Mouse (Mus musculus): ENCODE data around the gene Wdfy3. TPM values are rescaled to one million over a fixed set of nuclear protein-coding genes. Genes with fewer than 3 reads are reported as not detected.
"Not testable (repeated sequence)": the region's sequence is repeated elsewhere in the genome, so short reads cannot be mapped to it uniquely, and the experiment has no call there.

Wdfy3 gene
- polyA plus RNA-seq, 1 experiment from 2014 or later, result 15.1 TPM

GRCm38 (mm10) chr5:101919559-101919958, 150.2 kb downstream of the Wdfy3 start:
- H3K9me3 ChIP-seq (replicated peaks; ENCODE audit: low read length), result no peaks in the 10 kb centered on the region
- DNase-seq (ENCODE audit: low spot score), result no peak
- H3K27me3 ChIP-seq (ENCODE audit: insufficient read depth, low read length), result no peaks in the 10 kb centered on the region
- H3K4me1 ChIP-seq (replicated peaks; ENCODE audit: insufficient read depth, low read length), result no peaks in the 10 kb centered on the region
- TF ChIP-seq CTCF (IDR thresholded peaks at IDR 0.05; ENCODE audit: low read depth), result no peak
- no peak overlapping the region for H3K27ac ChIP-seq
- H3K9ac ChIP-seq (ENCODE audit: low read depth, low read length), result no peak overlapping the region
- no peak overlapping the region for H3K4me2 ChIP-seq (ENCODE audit: low read length)
- peaks cover 47% of the 10 kb centered on the region for H3K36me3 ChIP-seq (ENCODE audit: insufficient read depth, low read length)
- WGBS, result 70% methylated on average over 5 of the region's 5 CpGs
- no peak overlapping the region for H3K4me3 ChIP-seq (replicated peaks; ENCODE audit: low read depth, low read length)
- no peak for ATAC-seq (replicated peaks; ENCODE audit: low FRiP score, low read depth)

- no peak for TF ChIP-seq CTCF (IDR thresholded peaks at IDR 0.05; ENCODE audit: low read depth)
- H3K27me3 ChIP-seq (ENCODE audit: insufficient read depth, low read length), result no peaks in the 10 kb centered on the region
- H3K4me3 ChIP-seq (replicated peaks; ENCODE audit: low read depth, low read length), result no peak overlapping the region
- ATAC-seq (replicated peaks; ENCODE audit: low FRiP score, low read depth) (no peak), DNase-seq (ENCODE audit: low spot score) (no peak)
- WGBS, result 94% methylated on average over 10 of the region's 10 CpGs
- H3K9ac ChIP-seq (ENCODE audit: low read depth, low read length), result no peak overlapping the region
- no peaks in the 10 kb centered on the region for H3K4me1 ChIP-seq (replicated peaks; ENCODE audit: insufficient read depth, low read length)
- peaks cover 75% of the 10 kb centered on the region for H3K36me3 ChIP-seq (ENCODE audit: insufficient read depth, low read length)
- no peak overlapping the region for H3K4me2 ChIP-seq (ENCODE audit: low read length)
- H3K9me3 ChIP-seq (replicated peaks; ENCODE audit: low read length), result no peaks in the 10 kb centered on the region
- no peak overlapping the region for H3K27ac ChIP-seq
These were observed 160.3 kb downstream of the Wdfy3 start for GRCm38 (mm10) chr5:101909468-101909867.

GRCm38 (mm10) chr5:101905624-101906023, 164.1 kb downstream of the Wdfy3 start:
- DNase-seq (ENCODE audit: low spot score), result no peak
- H3K36me3 ChIP-seq (ENCODE audit: insufficient read depth, low read length), result peaks cover 71% of the 10 kb centered on the region
- WGBS, result 96% methylated on average over 3 of the region's 3 CpGs
- H3K27me3 ChIP-seq (ENCODE audit: insufficient read depth, low read length), result no peaks in the 10 kb centered on the region
- no peak for ATAC-seq (replicated peaks; ENCODE audit: low FRiP score, low read depth)
- no peak overlapping the region for H3K4me2 ChIP-seq (ENCODE audit: low read length)
- no peak overlapping the region for H3K4me3 ChIP-seq (replicated peaks; ENCODE audit: low read depth, low read length)
- TF ChIP-seq CTCF (IDR thresholded peaks at IDR 0.05; ENCODE audit: low read depth), result no peak
- H3K27ac ChIP-seq, result no peak overlapping the region
- H3K9ac ChIP-seq (ENCODE audit: low read depth, low read length), result no peak overlapping the region
- H3K4me1 ChIP-seq (replicated peaks; ENCODE audit: insufficient read depth, low read length), result no peaks in the 10 kb centered on the region
- no peaks in the 10 kb centered on the region for H3K9me3 ChIP-seq (replicated peaks; ENCODE audit: low read length)

- not testable (repeated sequence) for H3K27ac ChIP-seq; H3K4me1 ChIP-seq (replicated peaks; ENCODE audit: insufficient read depth, low read length); ATAC-seq (replicated peaks; ENCODE audit: low FRiP score, low read depth); H3K9me3 ChIP-seq (replicated peaks; ENCODE audit: low read length); H3K4me2 ChIP-seq (ENCODE audit: low read length); DNase-seq (ENCODE audit: low spot score); H3K9ac ChIP-seq (ENCODE audit: low read depth, low read length); H3K27me3 ChIP-seq (ENCODE audit: insufficient read depth, low read length); H3K4me3 ChIP-seq (replicated peaks; ENCODE audit: low read depth, low read length)
- 78% methylated on average over 4 of the region's 4 CpGs for WGBS
- H3K36me3 ChIP-seq (ENCODE audit: insufficient read depth, low read length), result peaks cover 70% of the 10 kb centered on the region
These were observed 164.9 kb downstream of the Wdfy3 start for GRCm38 (mm10) chr5:101904841-101905240.

GRCm38 (mm10) chr5:101902686-101903085, 167.0 kb downstream of the Wdfy3 start:
- Histone ChIP-seq H3K4me1 (replicated peaks; ENCODE audit: insufficient read depth, low read length) (no peaks in the 10 kb centered on the region), H3K27me3 (ENCODE audit: insufficient read depth, low read length) (no peaks in the 10 kb centered on the region), H3K27ac (no peak overlapping the region), H3K4me3 (replicated peaks; ENCODE audit: low read depth, low read length) (no peak overlapping the region), H3K36me3 (ENCODE audit: insufficient read depth, low read length) (peaks cover 67% of the 10 kb centered on the region), H3K9me3 (replicated peaks; ENCODE audit: low read length) (no peaks in the 10 kb centered on the region), H3K4me2 (ENCODE audit: low read length) (no peak overlapping the region), H3K9ac (ENCODE audit: low read depth, low read length) (no peak overlapping the region)
- ATAC-seq (replicated peaks; ENCODE audit: low FRiP score, low read depth) (no peak), DNase-seq (ENCODE audit: low spot score) (no peak)
- TF ChIP-seq CTCF (IDR thresholded peaks at IDR 0.05; ENCODE audit: low read depth), result no peak
- WGBS, result 86% methylated on average over 1 of the region's 1 CpGs

- Histone ChIP-seq H3K36me3 (ENCODE audit: insufficient read depth, low read length) (peaks cover 67% of the 10 kb centered on the region), H3K4me1 (replicated peaks; ENCODE audit: insufficient read depth, low read length) (no peaks in the 10 kb centered on the region), H3K9me3 (replicated peaks; ENCODE audit: low read length) (no peaks in the 10 kb centered on the region), H3K4me2 (ENCODE audit: low read length) (no peak overlapping the region), H3K9ac (ENCODE audit: low read depth, low read length) (no peak overlapping the region), H3K4me3 (replicated peaks; ENCODE audit: low read depth, low read length) (no peak overlapping the region), H3K27me3 (ENCODE audit: insufficient read depth, low read length) (no peaks in the 10 kb centered on the region), H3K27ac (no peak overlapping the region)
- DNase-seq (ENCODE audit: low spot score), result no peak
- no peak for TF ChIP-seq CTCF (IDR thresholded peaks at IDR 0.05; ENCODE audit: low read depth)
- ATAC-seq (replicated peaks; ENCODE audit: low FRiP score, low read depth), result no peak
- 95% methylated on average over 15 of the region's 15 CpGs for WGBS
These were observed 169.7 kb downstream of the Wdfy3 start for GRCm38 (mm10) chr5:101899981-101900380.

- DNase-seq (ENCODE audit: low spot score), result no peak
- no peaks in the 10 kb centered on the region for H3K9me3 ChIP-seq (replicated peaks; ENCODE audit: low read length)
- ATAC-seq (replicated peaks; ENCODE audit: low FRiP score, low read depth), result no peak
- H3K36me3 ChIP-seq (ENCODE audit: insufficient read depth, low read length), result peaks cover 56% of the 10 kb centered on the region
- no peak overlapping the region for H3K9ac ChIP-seq (ENCODE audit: low read depth, low read length)
- H3K4me3 ChIP-seq (replicated peaks; ENCODE audit: low read depth, low read length), result no peak overlapping the region
- H3K4me2 ChIP-seq (ENCODE audit: low read length), result no peak overlapping the region
- no peaks in the 10 kb centered on the region for H3K27me3 ChIP-seq (ENCODE audit: insufficient read depth, low read length)
- H3K27ac ChIP-seq, result no peak overlapping the region
- TF ChIP-seq CTCF (IDR thresholded peaks at IDR 0.05; ENCODE audit: low read depth), result no peak
- H3K4me1 ChIP-seq (replicated peaks; ENCODE audit: insufficient read depth, low read length), result no peaks in the 10 kb centered on the region
- 95% methylated on average over 11 of the region's 11 CpGs for WGBS
These were observed 172.9 kb downstream of the Wdfy3 start for GRCm38 (mm10) chr5:101896784-101897183.

All from kidney, postnatal 0 days (tissue).